Mouse (Mus musculus) liver, embryonic 11.5 days (tissue): Measurements from ENCODE around the gene Mtg1. TPM values are rescaled to one million over a fixed set of nuclear protein-coding genes. Genes with fewer than 3 reads are reported as not detected.
A peak's percentile ranks its signal among the peaks of the same experiment; 100 is the strongest.

Experiments used
- ATAC-seq: fragments of 200-750 bp; cut with Nextera tagmentation; replicated peaks from 2 replicates; pipeline ENCODE4 v1.8.0; 2017; ENCODE audit warnings: moderate number of reproducible peaks, mild to moderate bottlenecking, moderate TSS enrichment, moderate library complexity; ENCODE audit not compliant: low FRiP score
- DNase-seq: peaks from one replicate; pipeline ENCODE4 v3.0.0-alpha.2; 2017; ENCODE audit warnings: low spot score
- H3K27ac ChIP-seq: fragments of 300-500 bp; sonication (generic); 2 replicates; pipeline ENCODE4 v1.5.1; 2014; ENCODE audit warnings: mild to moderate bottlenecking, low read depth, low read length, control low read depth
- H3K27me3 ChIP-seq: fragments of 300-500 bp; sonication (generic); replicated peaks from 2 replicates; pipeline ENCODE4 v1.6.1; 2014; ENCODE audit warnings: low read length, mixed read lengths; ENCODE audit not compliant: control insufficient read depth, insufficient read depth
- H3K36me3 ChIP-seq: fragments of 300-500 bp; sonication (generic); 2 replicates; pipeline ENCODE4 v1.6.1; 2014; ENCODE audit warnings: mild to moderate bottlenecking, low read length, moderate library complexity, mixed read lengths; ENCODE audit not compliant: control insufficient read depth, insufficient read depth
- H3K4me1 ChIP-seq: fragments of 300-500 bp; sonication (generic); replicated peaks from 2 replicates; pipeline ENCODE4 v1.6.1; 2014; ENCODE audit warnings: low read length, mixed read lengths; ENCODE audit not compliant: control insufficient read depth, insufficient read depth
- H3K4me2 ChIP-seq: fragments of 300-500 bp; sonication (generic); 2 replicates; pipeline ENCODE4 v1.6.1; 2014; ENCODE audit warnings: mild to moderate bottlenecking, control low read depth, moderate library complexity
- H3K4me3 ChIP-seq: fragments of 300-500 bp; sonication (generic); 2 replicates; pipeline ENCODE4 v1.5.1; 2014; ENCODE audit warnings: low read depth, low read length, control low read depth
- H3K9ac ChIP-seq: fragments of 300-500 bp; sonication (generic); 2 replicates; pipeline ENCODE4 v1.6.1; 2014; ENCODE audit warnings: low read depth, low read length, control low read depth
- H3K9me3 ChIP-seq: fragments of 300-500 bp; sonication (generic); 2 replicates; pipeline ENCODE4 v1.6.1; 2016; ENCODE audit warnings: low read length, inconsistent platforms, mixed read lengths; ENCODE audit not compliant: control insufficient read depth
- whole genome bisulfite sequencing: fragments of 180-500 bp; shearing (Covaris S2); extraction: QIAGEN DNeasy Blood & Tissue Kit; methylation state at CpG from one replicate; pipeline ENCODE4 v1.1.7; 2014; 5-methylcytosine and 5-hydroxymethylcytosine counted together
- polyA plus RNA-seq: library from polyadenylated mRNA; unstranded; fragments of >200 nt; fragmentation: Nextera tagmentation; extraction: Ambion mirVana; gene quantifications from 2 replicates; pipeline ENCODE4 v1.2.1, GENCODE M21; 2014

Gene Mtg1
- polyA plus RNA-seq, 1 experiment from 2014 or later, result 41.6 TPM

DNA sequence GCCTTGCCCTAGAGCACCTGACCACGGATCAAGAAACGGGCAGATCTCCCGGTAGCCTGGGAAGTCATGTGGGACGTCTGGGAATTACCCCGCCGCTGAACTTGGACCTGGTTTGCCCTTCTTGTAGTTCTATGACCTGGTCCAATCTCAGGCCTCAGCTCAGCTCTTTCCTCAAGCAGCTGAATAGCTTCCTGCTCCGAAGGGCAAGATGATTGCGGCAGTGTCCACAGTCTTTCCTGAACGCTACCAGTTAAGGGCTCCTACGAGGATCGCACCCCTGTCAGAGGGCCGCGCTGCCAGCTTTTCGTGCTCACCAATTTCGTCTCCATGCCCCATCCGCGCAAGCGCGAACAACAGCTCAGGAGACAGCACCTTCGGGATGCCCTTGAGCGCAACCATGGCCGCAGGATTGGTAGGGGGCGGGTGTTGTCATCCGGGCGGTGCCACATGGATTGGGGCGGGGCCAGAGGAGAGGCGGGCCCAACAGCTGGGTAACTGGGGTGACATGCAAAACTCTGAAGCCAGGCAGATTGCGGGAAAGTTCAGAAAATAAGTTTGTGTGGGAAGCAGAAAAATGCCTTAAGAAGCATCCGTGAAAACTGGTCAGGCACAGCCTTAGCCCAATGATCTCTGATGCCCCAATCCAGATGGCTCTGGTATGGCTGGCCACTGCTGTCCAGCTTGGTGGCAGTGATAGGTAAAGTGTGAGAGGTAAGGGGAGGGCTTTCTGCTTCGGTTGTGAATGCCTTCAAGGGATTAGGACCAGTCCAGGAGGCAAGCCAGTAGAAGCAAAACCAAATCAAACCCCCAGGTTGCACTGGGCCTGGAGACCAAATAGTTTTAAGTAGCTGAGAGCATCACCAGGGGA lies 35.1 kb upstream of the Mtg1 start, which contains the start of gene Fuom:
TSS of gene Fuom (minus strand) at position 449 of the 868 bp plus-strand sequence.
- Histone ChIP-seq H3K27me3 (no peaks in the 10 kb centered on the region), H3K4me2 (peak within 1 kb of the TSS; percentile 88), H3K4me1 (peaks cover 4% of the 10 kb centered on the region), H3K4me3 (peak within 1 kb of the TSS; percentile 49), H3K27ac (no peak within 1 kb of the TSS), H3K36me3 (peaks cover 7% of the 10 kb centered on the region; the same call in 1 of the 2 replicates), H3K9ac (peak within 1 kb of the TSS; percentile 55), H3K9me3 (no peaks in the 10 kb centered on the region)
- ATAC-seq, result peak; percentile 88
- 1% methylated on average over 30 of the region's 30 CpGs for WGBS
- peak; percentile 82 for DNase-seq

DNA sequence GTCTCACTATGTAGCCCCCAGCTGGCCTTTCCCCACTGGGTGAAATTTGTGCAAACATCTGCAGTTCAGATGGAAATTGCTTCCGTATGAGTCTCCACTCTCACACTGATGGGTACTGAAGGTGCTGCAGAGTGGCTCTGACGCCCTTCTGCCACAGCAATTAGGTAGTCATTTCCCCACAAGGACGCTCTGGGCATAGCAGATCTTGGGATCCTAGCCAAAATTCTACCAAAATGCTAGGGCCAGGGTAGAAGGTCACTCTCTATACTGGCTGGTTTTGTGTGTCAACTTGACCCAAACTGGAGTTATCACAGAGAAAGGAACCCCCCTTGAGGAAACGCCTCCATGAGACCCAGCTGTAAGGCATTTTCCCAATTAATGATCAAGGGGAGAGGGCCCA lies 33.4 kb upstream of the Mtg1 start:
- H3K4me3 ChIP-seq, result no peak overlapping the region
- H3K9me3 ChIP-seq, result no peaks in the 10 kb centered on the region
- no peaks in the 10 kb centered on the region for H3K27me3 ChIP-seq
- peaks cover 15% of the 10 kb centered on the region for H3K36me3 ChIP-seq
- no peak overlapping the region for H3K27ac ChIP-seq
- ATAC-seq, result no peak
- DNase-seq, result no peak
- H3K4me1 ChIP-seq, result peaks cover 4% of the 10 kb centered on the region
- no peak overlapping the region for H3K9ac ChIP-seq
- no peak overlapping the region for H3K4me2 ChIP-seq
- WGBS, result 76% methylated on average over 4 of the region's 4 CpGs

DNA sequence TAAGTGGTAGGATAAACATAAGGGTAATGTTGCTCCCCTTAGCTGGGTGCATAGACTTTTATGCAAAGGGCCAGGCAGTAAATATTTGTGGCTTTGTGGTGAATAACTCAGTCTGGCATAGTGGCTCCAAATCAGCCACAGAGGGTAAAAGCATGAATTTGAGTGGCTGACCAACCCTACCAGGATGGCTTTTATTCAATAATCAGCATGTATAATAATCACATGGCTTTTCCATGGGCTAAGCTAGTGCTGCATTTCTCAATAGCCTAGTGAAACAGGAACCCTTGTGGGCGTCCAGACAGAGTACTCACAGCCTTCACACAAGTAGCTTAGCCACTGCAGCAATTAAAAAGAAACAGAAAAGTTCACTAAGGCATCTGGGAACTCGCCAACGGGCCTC lies 25.4 kb upstream of the Mtg1 start:
- H3K4me3 ChIP-seq, result no peak overlapping the region
- peaks cover 29% of the 10 kb centered on the region for H3K36me3 ChIP-seq
- H3K4me2 ChIP-seq, result no peak overlapping the region
- 64% methylated on average over 3 of the region's 3 CpGs for WGBS
- no peaks in the 10 kb centered on the region for H3K27me3 ChIP-seq
- ATAC-seq (no peak), DNase-seq (no peak)
- no peak overlapping the region for H3K9ac ChIP-seq
- H3K9me3 ChIP-seq, result no peaks in the 10 kb centered on the region
- no peaks in the 10 kb centered on the region for H3K4me1 ChIP-seq
- H3K27ac ChIP-seq, result no peak overlapping the region

DNA sequence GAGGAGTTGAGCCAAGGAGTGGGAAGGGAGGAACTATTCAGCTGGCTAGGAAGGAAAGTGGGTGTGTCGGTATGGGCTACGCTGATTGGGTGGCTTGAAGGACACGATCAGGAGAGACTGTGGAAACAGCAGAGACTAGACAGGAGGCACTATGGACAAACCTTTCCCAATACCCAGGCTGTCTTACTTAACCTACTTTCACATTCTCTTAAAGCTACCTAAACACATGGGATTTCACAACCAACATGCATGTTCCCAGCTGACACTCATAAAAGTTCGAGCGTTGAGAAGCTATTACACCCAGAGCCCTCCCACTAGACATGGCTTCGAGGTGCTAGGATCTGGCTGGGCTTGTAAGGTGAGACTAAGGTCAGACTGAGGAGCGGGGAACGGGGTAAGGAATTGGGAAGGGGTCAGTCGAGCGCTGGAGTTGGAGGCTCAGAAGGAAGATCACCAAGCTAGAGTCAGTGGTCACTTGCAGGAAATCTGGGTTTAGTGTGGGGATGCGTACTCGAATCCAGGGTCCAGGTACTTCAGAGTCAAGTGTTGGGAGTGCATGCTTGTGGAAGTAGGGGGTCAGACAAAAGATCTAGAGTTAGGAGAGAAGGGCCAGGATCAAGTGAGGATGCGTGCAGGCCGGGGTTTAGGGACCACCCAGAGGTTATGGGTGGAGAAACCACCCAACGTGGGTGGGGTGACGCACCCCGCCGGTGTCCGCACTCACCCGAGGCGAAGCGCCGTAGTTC lies 21.6 kb upstream of the Mtg1 start, which contains the start of gene Paox:
TSS of gene Paox (plus strand) at position 217 of the 746 bp plus-strand sequence.
- ATAC-seq (peak; percentile 76), DNase-seq (peak; percentile 58)
- Histone ChIP-seq H3K4me1 (no peaks in the 10 kb centered on the region), H3K36me3 (peaks cover 10% of the 10 kb centered on the region; the same call in 1 of the 2 replicates), H3K27me3 (no peaks in the 10 kb centered on the region), H3K4me3 (peak within 1 kb of the TSS; percentile 71), H3K27ac (peak within 1 kb of the TSS; percentile 63; the same call in 1 of the 2 replicates), H3K9me3 (no peaks in the 10 kb centered on the region), H3K9ac (peak within 1 kb of the TSS; percentile 72), H3K4me2 (peak within 1 kb of the TSS; percentile 89)
- WGBS, result 2% methylated on average over 23 of the region's 23 CpGs

DNA sequence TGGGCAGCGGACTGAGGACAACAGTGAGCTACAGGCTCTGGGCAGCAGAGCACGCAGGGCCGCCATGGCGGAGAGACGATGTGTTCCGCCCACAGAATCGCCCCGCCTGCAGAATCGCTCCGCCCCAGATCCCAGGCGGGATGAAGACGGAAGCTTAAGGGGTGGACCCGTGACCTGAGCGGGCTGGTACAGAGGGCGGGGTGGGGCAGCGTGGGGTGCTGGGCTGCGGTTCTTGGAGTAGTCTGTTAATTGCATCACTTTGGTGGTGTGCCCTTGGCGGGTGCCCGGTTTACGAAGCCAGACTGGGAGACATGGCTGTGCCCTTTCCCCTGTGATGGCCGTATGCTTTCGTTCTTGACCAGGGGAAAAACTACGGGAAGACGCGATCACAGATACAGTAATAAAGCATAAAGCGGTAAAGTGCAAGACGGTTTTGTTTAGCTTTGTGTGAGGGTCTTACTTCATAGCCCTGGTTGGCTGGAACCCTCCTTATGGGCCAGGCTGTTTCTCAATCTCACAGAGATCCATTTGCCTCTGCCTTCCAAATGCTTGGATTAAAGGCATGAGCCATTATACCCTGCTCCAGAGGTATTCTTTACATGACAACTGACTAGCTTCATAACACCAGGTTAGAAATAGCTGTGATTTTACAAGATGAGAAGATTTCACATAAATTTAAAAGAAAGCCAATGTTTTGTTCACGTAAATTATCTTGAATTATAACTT lies 20.9 kb upstream of the Mtg1 start, which contains the start of gene Echs1:
TSS of gene Echs1 (minus strand) at position 148 of the 726 bp plus-strand sequence.
- H3K9ac ChIP-seq, result peak within 1 kb of the TSS; percentile 72
- H3K27me3 ChIP-seq, result no peaks in the 10 kb centered on the region
- no peaks in the 10 kb centered on the region for H3K4me1 ChIP-seq
- peak within 1 kb of the TSS; percentile 63; the same call in 1 of the 2 replicates for H3K27ac ChIP-seq
- DNase-seq (peak; percentile 84), ATAC-seq (peak; percentile 97)
- peak within 1 kb of the TSS; percentile 89 for H3K4me2 ChIP-seq
- peak within 1 kb of the TSS; percentile 71 for H3K4me3 ChIP-seq
- H3K36me3 ChIP-seq, result peaks cover 6% of the 10 kb centered on the region; the same call in 1 of the 2 replicates
- 5% methylated on average over 28 of the region's 28 CpGs for WGBS
- no peaks in the 10 kb centered on the region for H3K9me3 ChIP-seq

DNA sequence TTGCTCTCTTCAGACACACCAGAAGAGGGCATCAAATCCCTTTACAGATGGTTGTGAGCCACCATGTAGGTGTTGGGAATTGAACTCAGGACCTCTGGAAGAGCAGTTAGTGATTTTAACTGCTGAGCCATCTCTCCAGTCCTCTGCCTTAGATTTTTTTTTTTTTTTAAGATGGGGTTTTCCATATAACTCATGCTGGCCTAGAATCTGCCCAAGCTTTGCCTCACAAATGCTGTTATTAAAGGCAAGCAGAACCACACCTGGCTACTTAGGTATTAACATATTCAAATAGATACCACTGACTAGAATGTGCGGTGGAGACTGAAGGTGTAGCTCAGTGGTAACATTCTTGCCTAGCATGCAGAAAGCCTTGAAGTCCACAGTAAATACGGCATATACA lies 16.9 kb upstream of the Mtg1 start:
- Histone ChIP-seq H3K9ac (no peak overlapping the region), H3K27me3 (no peaks in the 10 kb centered on the region), H3K4me1 (no peaks in the 10 kb centered on the region), H3K36me3 (no peaks in the 10 kb centered on the region), H3K9me3 (no peaks in the 10 kb centered on the region), H3K27ac (no peak overlapping the region), H3K4me3 (no peak overlapping the region), H3K4me2 (no peak overlapping the region)
- 87% methylated on average over 2 of the region's 2 CpGs for WGBS
- DNase-seq (no peak), ATAC-seq (no peak)

DNA sequence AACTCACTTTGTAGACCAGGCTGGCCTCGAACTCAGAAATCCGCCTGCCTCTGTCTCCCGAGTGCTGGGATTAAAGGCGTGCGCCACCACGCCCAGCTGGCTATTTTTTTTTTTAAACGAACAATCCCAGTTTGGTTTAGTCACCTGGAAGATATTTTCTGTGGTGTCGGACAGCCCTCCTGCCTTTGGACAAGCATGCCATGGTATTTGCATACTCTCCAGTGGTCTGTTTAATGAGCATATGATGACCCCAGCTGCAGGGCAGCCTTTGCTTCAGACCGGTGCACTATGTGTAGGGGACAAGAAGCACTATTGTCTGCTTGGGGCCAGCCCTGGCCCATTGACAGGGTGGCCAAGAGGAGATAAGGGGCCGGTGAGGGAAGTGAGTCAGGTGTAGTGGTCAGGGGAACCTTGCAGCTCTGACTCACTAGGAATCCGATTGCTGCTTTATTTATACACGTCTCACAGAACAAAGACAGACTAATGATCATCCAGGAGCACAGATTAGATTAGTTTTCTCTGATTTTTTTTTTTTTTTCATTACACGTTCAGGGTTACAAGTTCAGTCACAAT lies 15.9 kb upstream of the Mtg1 start:
- Histone ChIP-seq H3K4me3 (no peak overlapping the region), H3K4me2 (no peak overlapping the region), H3K36me3 (no peaks in the 10 kb centered on the region), H3K27me3 (no peaks in the 10 kb centered on the region), H3K27ac (no peak overlapping the region), H3K4me1 (no peaks in the 10 kb centered on the region; the same call in 1 of the 2 replicates), H3K9ac (no peak overlapping the region), H3K9me3 (no peaks in the 10 kb centered on the region)
- ATAC-seq (no peak), DNase-seq (no peak)
- 58% methylated on average over 12 of the region's 13 CpGs for WGBS

DNA sequence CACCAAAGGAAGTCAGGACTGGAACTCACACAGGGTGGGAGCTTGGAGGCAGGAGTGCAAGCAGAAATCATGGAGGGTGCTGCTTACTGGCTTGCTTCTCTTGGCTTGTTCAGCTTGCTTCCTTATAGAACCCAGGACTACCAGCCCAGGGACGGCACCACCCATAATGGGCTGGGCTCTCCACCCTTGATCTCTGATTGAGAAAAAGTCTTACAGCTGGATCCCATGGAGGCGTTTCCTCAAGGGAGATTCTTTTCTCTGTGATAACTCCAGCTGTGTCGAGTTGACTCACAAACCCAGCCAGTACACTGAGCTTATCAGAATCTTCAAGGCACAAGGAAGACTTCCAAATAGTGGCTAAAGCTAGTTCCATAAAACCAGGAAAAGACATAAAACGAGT lies 14.6 kb upstream of the Mtg1 start:
- 23% methylated on average over 4 of the region's 4 CpGs for WGBS
- no peak for ATAC-seq

More for the DNA sequence above, 14.6 kb upstream of the Mtg1 start:
- H3K4me2 ChIP-seq, result no peak overlapping the region
- no peak overlapping the region for H3K9ac ChIP-seq
- no peak for DNase-seq
- H3K27me3 ChIP-seq, result no peaks in the 10 kb centered on the region
- no peaks in the 10 kb centered on the region for H3K9me3 ChIP-seq
- no peak overlapping the region for H3K27ac ChIP-seq
- no peaks in the 10 kb centered on the region for H3K36me3 ChIP-seq
- peaks cover 3% of the 10 kb centered on the region for H3K4me1 ChIP-seq
- H3K4me3 ChIP-seq, result no peak overlapping the region
